Mouse (Mus musculus) MEL (cell line): Measurements from ENCODE around the gene Cpxm2.

Experiments used
- CTCF ChIP-seq, 3 experiments: IDR thresholded peaks in 2 of 3; conservative IDR thresholded peaks in 1 of 3; 2 replicates each; pipeline ENCODE4 v1.5.1; 2011 to 2012; ENCODE audit warnings: low read length in 3 of 3, low read depth in 2 of 3, mild to moderate bottlenecking in 2 of 3, improper control_type of control experiment in 1 of 3, inconsistent platforms in 1 of 3, mixed read lengths in 1 of 3, moderate library complexity in 1 of 3; ENCODE audit not compliant: control insufficient read depth in 1 of 3, insufficient read depth in 1 of 3, poor library complexity in 1 of 3, severe bottlenecking in 1 of 3
- E2F4 ChIP-seq: IDR thresholded peaks from 2 replicates; pipeline ENCODE4 v1.6.1; 2011; ENCODE audit warnings: low read depth, low read length, improper control_type of control experiment, borderline replicate concordance
- ELF1 ChIP-seq: IDR thresholded peaks from 2 replicates; pipeline ENCODE4 v1.6.1; 2014; ENCODE audit warnings: low read depth, mild to moderate bottlenecking, inconsistent platforms, low read length, improper control_type of control experiment, moderate library complexity
- EP300 ChIP-seq, 2 experiments: IDR thresholded peaks; 2 replicates each; pipeline ENCODE4 v1.6.1; 2011; ENCODE audit warnings: improper control_type of control experiment in 2 of 2, low read length in 2 of 2, low read depth in 1 of 2, mild to moderate bottlenecking in 1 of 2
- GATA1 ChIP-seq: IDR thresholded peaks from 2 replicates; pipeline ENCODE4 v1.6.1; 2011; ENCODE audit warnings: low read depth, low read length, improper control_type of control experiment
- KAT2A ChIP-seq: conservative IDR thresholded peaks from 2 replicates; pipeline ENCODE4 v1.6.1; 2012; ENCODE audit warnings: low read depth, low read length, improper control_type of control experiment, inconsistent platforms
- MYC ChIP-seq: IDR thresholded peaks from 2 replicates; pipeline ENCODE4 v1.6.1; 2011; ENCODE audit warnings: low read depth, mild to moderate bottlenecking, low read length, improper control_type of control experiment, moderate library complexity
- POLR2A ChIP-seq, 2 experiments: IDR thresholded peaks; 2 replicates each; pipeline ENCODE4 v1.6.1; 2011 to 2012; ENCODE audit warnings: low read length in 2 of 2, mild to moderate bottlenecking in 2 of 2, control low read depth in 1 of 2, improper control_type of control experiment in 1 of 2, low read depth in 1 of 2, moderate library complexity in 1 of 2; ENCODE audit not compliant: control insufficient read depth in 1 of 2, insufficient read depth in 1 of 2, poor library complexity in 1 of 2
- POLR2AphosphoS2 ChIP-seq: IDR thresholded peaks from 2 replicates; pipeline ENCODE4 v1.6.1; 2011; ENCODE audit warnings: low read length, improper control_type of control experiment
- SIN3A ChIP-seq: IDR thresholded peaks from 2 replicates; pipeline ENCODE4 v1.6.1; 2012; ENCODE audit warnings: low read length, improper control_type of control experiment, inconsistent platforms

DNA sequence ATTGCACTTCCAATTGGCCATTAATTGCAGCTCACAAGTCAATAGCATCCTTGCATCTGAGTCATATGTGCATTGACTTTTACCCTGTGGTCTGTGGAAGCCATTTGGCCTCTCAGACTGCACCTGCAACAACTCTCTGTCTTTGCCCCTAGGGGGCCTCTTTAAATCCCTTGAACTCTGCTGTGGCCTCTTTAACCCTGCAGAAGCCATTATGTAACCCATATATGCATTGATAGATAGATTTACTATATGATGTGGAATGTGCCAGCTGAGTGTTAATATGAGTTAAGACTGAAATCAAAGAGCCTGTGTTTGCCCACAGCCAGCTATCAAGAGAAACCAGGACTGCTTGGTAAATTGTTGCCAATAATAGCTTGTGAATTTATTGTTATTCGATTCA, 44.3 kb upstream of the Cpxm2 start:
- TF ChIP-seq CTCF (IDR thresholded peaks at IDR 0.05 in 2 of 3, conservative IDR thresholded peaks at IDR 0.05 in 1 of 3; ENCODE audit: control insufficient read depth in 1 of 3, insufficient read depth in 1 of 3, low read depth in 2 of 3, low read length in 3 of 3, poor library complexity in 1 of 3, severe bottlenecking in 1 of 3) (peak in 2 of 3 experiments; percentile 5 to 14; a peak in 1 of 6 replicates), POLR2A (IDR thresholded peaks at IDR 0.05; ENCODE audit: control insufficient read depth in 1 of 2, insufficient read depth in 1 of 2, low read depth in 1 of 2, low read length in 2 of 2, poor library complexity in 1 of 2) (no peak), EP300 (IDR thresholded peaks at IDR 0.05; ENCODE audit: low read depth in 1 of 2, low read length in 2 of 2) (no peak), E2F4 (no peak), SIN3A (no peak), MYC (no peak), POLR2AphosphoS2 (no peak), ELF1 (no peak), GATA1 (no peak), KAT2A (no peak)
